Mouse (Mus musculus): ENCODE data around the gene Gm9837.

The Gm9837 gene

GRCm38 (mm10) chr11:53425711-53426255 lies 44.5 kb downstream of the Gm9837 start:
- in situ Hi-C loops (cut with MboI, MseI): no loop called here

- in situ Hi-C loops (cut with MboI, MseI): no loop called here
Observed at GRCm38 (mm10) chr11:53425251-53425650, 45.0 kb downstream of the Gm9837 start.

GRCm38 (mm10) chr11:53424826-53425225 lies 45.5 kb downstream of the Gm9837 start:
- in situ Hi-C loops (cut with MboI, MseI): no loop called here

GRCm38 (mm10) chr11:53423036-53423435 lies 47.2 kb downstream of the Gm9837 start, which contains the start of gene Leap2:
Gene Leap2 (minus strand): TSS chr11:53423170.
- in situ Hi-C loops (cut with MboI, MseI): no loop called here

Data from regulatory T cell (primary cell).